Mouse (Mus musculus): ENCODE results near the gene Esm1.
"Not testable (repeated sequence)": the region's sequence is repeated elsewhere in the genome, so short reads cannot be mapped to it uniquely, and the experiment has no call there.

Gene Esm1

GRCm38 (mm10) chr13:113227076-113227475, 17.6 kb downstream of the Esm1 start:
- in situ Hi-C loops (cut with MboI; ENCODE audit: low sequenced_read_pairs), result no loop called here

- in situ Hi-C loops (cut with MboI; ENCODE audit: low sequenced_read_pairs), result no loop called here
Measured at GRCm38 (mm10) chr13:113227666-113228463, 18.4 kb downstream of the Esm1 start.

- in situ Hi-C loops (cut with MboI; ENCODE audit: low sequenced_read_pairs), result no loop called here
Measured at GRCm38 (mm10) chr13:113242129-113242528, 32.7 kb downstream of the Esm1 start.

- in situ Hi-C loops (cut with MboI; ENCODE audit: low sequenced_read_pairs), result no loop called here
Measured at GRCm38 (mm10) chr13:113245025-113245424, 35.6 kb downstream of the Esm1 start.

- in situ Hi-C loops (cut with MboI; ENCODE audit: low sequenced_read_pairs), result not testable (repeated sequence)
Measured at GRCm38 (mm10) chr13:113252580-113252979, 43.1 kb downstream of the Esm1 start.

- in situ Hi-C loops (cut with MboI; ENCODE audit: low sequenced_read_pairs), result no loop called here
Measured at GRCm38 (mm10) chr13:113256766-113257165, 47.3 kb downstream of the Esm1 start.

GRCm38 (mm10) chr13:113257190-113257589, 47.7 kb downstream of the Esm1 start:
- in situ Hi-C loops (cut with MboI; ENCODE audit: low sequenced_read_pairs), result no loop called here

GRCm38 (mm10) chr13:113259237-113259636, 49.8 kb downstream of the Esm1 start:
- in situ Hi-C loops (cut with MboI; ENCODE audit: low sequenced_read_pairs), result no loop called here

- in situ Hi-C loops (cut with MboI; ENCODE audit: low sequenced_read_pairs), result no loop called here
Measured at GRCm38 (mm10) chr13:113262822-113263221, 53.4 kb downstream of the Esm1 start.

GRCm38 (mm10) chr13:113265257-113265656, 55.8 kb downstream of the Esm1 start:
- in situ Hi-C loops (cut with MboI; ENCODE audit: low sequenced_read_pairs), result no loop called here

GRCm38 (mm10) chr13:113266495-113266951, 57.1 kb downstream of the Esm1 start:
- in situ Hi-C loops (cut with MboI; ENCODE audit: low sequenced_read_pairs), result no loop called here

- in situ Hi-C loops (cut with MboI; ENCODE audit: low sequenced_read_pairs), result no loop called here
Measured at GRCm38 (mm10) chr13:113267204-113267603, 57.7 kb downstream of the Esm1 start.
